Mouse (Mus musculus): ENCODE measurements at regions not wholly inside any gene's neighbourhood (a gene's known extent, or its start where the extent isn't known, plus 50 kb on each side); places are given as distances from the start of the nearest gene placed in this dataset.
A peak's percentile ranks its signal among the peaks of the same experiment; 100 is the strongest.
"Not testable (repeated sequence)": the region's sequence is repeated elsewhere in the genome, so short reads cannot be mapped to it uniquely, and the experiment has no call there.

DNA sequence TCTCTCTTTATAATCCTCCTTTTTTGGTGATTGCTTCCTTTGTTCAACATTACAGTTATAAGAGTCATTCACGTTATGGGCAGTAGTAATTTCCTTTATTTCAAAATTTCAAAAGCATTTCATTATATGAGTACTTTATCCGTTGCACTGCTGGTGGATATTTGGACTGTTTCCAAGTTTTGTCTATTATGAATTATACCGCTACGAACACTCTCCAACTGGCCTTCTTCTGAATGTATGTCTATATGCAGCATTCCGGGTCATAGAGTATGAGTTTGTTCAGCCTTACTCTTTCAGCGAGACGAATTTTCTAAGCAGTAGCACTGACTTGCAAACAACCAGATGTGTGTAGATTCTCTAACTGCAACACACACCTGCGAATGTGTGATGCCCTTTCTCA lies 57.8 kb downstream of the Dusp6 start:
- DNase-seq (ENCODE audit: low spot score) = no peak

DNA sequence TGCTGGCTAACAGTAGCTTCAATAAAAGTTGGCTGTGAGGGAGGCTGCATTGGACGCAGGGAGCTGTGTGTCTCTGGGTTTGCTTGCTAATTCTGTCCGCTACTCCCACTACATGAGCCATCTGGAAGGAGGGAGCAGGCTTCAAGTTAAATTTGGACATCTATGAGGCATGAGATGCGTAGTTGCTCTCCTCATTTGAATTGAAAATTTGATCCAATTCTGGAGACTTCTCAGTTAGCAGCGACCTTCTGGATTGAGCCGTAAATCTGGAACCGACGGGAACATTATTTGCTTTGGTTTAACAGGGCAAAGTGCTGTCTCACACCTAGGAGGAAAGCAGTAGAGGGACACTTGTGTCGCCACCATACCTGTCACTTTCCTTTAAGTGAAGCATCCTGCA lies 60.3 kb downstream of the Dusp6 start:
- no peak for DNase-seq (ENCODE audit: low spot score)

- DNase-seq (ENCODE audit: low spot score) = no peak
These were observed 64.5 kb downstream of the Dusp6 start for GRCm38 (mm10) chr10:99327501-99327900.

DNA sequence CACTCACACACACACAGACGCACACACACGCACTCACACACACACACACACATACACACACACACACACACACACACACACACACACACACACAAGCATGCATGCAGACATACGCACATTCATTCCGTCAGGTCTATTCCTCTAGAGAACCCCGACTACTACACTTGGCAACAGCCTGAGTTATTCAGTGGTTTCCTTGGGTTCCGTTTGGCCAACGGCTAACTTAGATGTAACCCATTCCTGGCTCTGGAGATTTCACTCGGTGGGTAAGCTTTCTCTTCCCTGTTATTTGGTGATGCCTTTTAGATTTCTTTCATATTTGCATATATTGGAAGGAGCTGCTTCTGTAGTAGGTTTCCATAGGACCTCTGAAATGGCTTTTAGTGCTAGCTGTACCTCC lies 65.5 kb downstream of the Dusp6 start:
- no peak for DNase-seq (ENCODE audit: low spot score)

DNA sequence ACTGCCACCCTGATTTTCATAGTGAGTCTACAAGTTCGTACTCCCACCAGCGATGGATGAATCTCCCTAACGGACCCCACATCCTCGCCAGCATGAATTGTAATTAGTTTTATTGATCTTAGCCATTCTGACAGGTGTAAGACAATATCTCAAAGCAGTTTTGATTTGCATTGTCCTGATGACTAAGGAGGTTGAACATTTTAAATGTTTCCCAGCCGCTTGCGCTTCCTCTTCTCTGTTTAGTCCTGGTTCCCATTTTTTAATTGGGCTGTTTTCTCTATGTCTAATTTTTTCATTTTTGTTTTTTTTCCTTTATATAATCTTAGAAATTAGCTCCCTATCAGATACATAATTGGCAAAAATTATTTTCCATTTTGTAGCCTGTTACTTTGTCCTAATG lies 66.4 kb downstream of the Dusp6 start:
- DNase-seq (ENCODE audit: low spot score) = no peak

DNA sequence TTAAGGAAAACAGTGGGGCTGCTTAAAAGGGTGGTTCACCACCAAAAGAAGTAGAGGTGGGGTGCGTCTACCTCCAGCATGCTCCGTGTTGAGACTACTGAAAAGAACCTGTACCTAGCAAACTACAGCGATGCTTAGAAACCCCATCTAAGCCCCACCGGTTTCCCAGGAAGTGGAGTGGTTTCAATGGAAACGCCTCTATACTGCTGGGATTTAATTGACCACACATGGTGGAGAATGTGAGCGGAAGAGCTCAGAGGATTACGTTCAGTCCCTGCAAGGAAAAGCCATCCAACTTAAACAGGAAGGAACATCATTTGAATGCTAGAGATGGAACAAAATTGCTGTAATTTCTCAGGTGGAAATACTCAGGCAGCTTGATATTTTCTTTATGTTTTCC lies 67.5 kb downstream of the Dusp6 start:
- DNase-seq (ENCODE audit: low spot score) = no peak

DNA sequence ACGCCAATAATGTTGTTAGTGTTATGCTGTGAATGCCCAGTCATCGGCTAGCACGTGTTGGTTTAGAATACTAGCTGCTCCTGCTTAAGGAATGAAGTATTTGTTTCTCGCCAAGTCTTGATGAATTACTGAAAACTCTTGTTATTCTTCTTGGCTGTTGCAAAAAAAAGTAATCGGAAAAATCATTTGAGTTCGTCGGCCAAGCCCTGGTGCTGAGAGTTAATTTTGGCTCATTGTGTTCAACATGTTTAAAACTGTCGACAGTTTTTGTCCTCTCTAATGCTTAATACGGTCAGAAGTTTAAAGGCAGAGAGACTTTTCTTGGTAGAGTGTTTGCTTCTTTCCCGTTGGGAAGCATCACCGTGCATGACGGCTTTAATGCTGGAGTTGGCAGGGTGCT lies 68.8 kb downstream of the Dusp6 start:
- no peak for DNase-seq (ENCODE audit: low spot score)

- no peak for DNase-seq (ENCODE audit: low spot score)
These were observed 70.8 kb downstream of the Dusp6 start for GRCm38 (mm10) chr10:99333831-99334230.

- no peak for DNase-seq (ENCODE audit: low spot score)
These were observed 73.1 kb downstream of the Dusp6 start for GRCm38 (mm10) chr10:99336091-99336490.

DNA sequence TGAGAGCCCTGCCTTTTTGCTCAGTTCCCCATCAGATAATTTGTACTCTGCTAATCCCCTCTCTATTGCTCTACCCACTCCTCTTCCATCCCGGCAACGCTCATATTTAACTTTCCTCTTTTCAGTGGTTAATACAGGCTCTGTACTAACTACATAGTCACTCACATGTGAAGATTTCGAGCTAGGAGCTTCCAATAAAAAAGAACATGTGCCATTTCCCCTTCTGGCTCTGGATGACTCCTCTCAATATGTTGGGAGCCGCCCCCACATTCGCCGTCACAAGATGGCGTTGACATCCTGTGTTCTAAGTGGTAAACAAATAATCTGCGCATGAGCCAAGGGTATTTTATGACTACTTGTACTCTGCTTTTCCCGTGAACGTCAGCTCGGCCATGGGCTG lies 75.8 kb downstream of the Dusp6 start:
- DNase-seq (ENCODE audit: low spot score) = not testable (repeated sequence)

DNA sequence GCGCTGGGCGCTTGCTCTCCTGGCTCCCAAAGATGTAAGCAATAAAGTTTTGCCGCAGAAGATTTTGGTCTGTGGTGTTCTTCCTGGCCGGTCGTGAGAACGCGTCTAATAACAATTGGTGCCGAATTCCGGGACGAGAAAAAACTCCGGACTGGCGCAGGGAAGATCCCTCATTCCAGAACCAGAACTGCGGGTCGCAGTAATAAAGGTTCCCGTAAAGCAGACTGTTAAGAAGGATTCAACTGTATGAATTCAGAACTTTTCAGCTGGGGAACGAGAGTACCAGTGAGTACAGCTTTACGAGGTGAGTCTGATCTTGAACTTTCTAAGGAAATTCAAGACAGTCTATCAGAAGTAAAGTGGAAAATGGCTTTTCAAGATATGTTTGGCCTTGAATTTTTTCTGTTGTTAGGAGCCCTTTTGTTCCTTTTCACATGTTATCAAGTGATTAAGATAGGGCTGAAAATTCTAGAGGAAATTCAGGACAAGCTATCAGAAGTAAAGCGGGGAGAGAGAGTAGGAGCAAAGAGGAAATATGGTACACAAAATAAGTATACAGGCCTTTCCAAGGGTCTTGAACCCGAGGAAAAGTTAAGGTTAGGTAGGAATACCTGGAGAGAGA lies 76.4 kb downstream of the Dusp6 start:
- DNase-seq (ENCODE audit: low spot score) = peak; percentile 53

- not testable (repeated sequence) for DNase-seq (ENCODE audit: low spot score)
These were observed 77.0 kb downstream of the Dusp6 start for GRCm38 (mm10) chr10:99340057-99340456.

DNA sequence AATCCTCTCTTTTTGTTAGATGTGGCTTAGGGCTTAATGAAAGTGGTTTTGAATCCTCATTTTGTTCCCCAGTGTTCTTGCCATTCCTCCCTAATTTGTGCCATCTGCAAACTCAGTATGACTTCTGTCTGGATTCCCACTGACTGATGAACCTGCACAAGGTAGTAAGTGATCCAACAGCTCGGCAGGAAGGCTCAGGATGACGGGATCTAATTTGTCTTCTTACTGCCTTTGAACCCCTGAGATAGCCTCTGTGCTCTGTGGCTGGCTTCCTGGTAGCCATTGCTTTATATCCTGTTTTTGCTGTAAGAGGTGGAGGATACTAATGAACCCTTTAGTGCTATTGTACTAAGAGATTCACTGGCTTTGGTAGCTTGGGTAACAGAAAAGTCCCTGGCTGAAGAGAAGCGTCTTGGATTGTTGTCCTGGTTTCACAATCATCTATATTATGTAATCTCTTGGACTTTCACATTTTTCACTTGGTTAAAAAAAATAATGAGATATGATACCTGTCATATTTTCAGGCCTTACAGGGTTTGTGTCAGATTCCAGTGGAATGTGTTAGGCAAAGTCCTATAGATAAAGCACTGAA lies 86.2 kb downstream of the Dusp6 start:
- no peak for DNase-seq (ENCODE audit: low spot score)

DNA sequence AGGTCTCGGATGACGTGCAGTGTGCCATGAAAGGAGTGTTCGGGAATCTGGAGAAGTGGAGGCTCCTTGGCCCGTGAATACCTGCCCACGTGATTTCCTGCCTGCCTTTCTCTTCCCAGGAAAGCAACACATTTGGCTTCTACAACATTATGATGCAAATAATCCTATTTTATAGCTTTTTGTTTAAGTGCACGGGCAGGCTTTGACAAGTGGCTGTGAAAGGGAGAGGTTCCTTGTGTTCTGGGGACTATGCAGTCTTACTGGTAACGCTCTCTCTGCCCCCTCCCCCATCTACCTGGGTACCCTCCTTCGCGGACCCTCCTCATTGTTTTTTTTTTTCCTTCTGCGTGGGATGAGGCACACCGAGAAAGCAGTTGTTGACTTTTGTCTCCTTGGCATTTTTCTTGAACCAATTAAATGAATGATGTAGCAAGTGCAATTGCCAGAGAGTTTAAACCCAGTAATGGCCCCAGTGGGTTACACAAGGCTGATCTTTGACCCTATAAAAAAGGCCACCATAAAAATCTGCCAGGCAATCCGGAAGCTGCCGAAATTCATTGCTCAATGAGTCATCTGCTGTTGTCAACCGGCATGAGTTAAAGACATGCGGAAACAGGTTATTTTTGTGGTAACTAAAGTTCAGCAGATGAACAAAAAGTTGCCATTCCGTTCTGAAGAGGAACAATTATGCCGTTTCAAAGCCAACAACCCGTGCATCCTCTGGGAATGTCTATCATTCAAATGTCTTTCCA lies 90.7 kb downstream of the Dusp6 start:
- no peak for DNase-seq (ENCODE audit: low spot score)

DNA sequence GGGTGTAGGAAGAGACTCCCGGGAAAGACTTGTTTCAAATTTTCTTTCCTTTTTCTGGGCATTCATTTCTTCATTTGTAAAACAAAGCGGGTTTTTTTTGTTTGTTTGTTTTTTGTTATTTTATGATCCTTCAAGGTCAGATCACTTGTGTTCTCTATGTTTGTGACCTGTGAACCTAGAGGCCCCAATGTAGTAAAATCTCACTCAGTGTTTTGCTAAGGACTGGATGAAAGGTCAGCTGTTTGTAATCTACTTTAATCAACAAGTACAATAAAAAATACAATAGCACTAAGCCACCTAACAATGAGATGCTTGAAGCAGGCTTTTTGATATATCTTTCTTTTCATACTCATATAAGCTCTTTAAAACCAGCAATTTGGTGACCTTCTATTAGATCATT lies 91.3 kb downstream of the Dusp6 start:
- DNase-seq (ENCODE audit: low spot score) = no peak

GRCm38 (mm10) chr10:99355303-99355702 lies 92.3 kb downstream of the Dusp6 start:
- DNase-seq (ENCODE audit: low spot score) = no peak

GRCm38 (mm10) chr10:99356221-99356620 lies 93.2 kb downstream of the Dusp6 start:
- DNase-seq (ENCODE audit: low spot score) = no peak

DNA sequence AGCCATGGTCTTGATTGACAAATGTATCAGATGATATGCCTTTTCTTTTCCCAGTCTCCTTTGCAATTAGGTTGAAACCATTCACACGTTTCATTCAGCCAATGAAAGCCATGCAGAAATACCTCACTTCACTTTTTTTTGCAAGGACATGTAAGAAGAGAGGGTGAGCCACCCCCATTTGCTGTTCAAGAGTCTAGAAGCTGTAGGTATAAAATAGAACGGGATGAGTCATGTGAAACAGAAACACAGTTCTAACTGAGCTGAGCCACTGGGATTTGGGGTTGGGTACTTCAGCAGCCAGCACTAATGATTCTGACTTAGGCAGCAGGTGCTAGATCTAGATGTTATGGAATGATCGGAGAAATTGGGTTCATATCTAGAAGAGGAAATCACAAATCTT lies 93.9 kb downstream of the Dusp6 start:
- DNase-seq (ENCODE audit: low spot score) = no peak

DNA sequence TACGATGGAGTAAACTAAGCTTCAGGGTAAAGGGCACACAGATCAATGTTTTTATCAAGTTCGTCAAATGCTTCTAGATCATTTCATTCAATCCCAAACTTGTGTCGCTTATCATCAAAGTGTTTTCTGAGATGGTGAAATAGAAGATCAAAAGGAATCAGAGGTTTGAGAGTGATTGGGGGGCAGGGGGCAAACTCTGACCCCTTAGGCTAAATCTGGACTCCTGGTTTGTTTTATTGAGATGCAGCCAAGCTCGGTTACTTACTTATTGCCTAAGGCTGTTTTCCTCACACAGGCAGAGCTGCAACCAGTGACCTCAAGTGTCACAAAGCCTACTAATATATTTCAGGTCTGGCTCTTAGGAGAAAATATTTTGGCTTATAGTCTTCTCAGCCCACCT lies 94.3 kb downstream of the Dusp6 start:
- DNase-seq (ENCODE audit: low spot score) = no peak

GRCm38 (mm10) chr10:99358256-99358655 lies 95.2 kb downstream of the Dusp6 start:
- DNase-seq (ENCODE audit: low spot score) = no peak

DNA sequence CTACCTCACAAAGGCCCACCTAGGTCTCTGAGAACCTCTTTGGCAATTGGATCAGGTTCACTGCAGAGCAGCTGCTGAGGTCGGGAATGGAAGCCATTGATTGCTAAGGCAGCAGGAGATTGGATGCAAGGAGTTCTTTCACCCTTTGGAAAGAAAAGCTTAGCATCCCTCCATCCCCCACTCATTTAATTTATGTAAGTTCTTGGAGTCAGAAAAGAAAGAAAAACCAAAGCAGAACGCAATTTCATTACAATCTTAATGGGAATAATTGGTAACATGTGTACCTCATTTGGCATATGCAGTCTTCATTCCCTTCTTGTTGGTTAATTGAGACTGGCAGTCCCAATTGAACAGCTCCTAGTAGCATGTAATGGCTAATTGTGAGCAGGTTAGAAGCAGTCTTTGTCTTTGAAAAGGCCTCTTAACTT lies 96.4 kb downstream of the Dusp6 start:
- no peak for DNase-seq (ENCODE audit: low spot score)

DNA sequence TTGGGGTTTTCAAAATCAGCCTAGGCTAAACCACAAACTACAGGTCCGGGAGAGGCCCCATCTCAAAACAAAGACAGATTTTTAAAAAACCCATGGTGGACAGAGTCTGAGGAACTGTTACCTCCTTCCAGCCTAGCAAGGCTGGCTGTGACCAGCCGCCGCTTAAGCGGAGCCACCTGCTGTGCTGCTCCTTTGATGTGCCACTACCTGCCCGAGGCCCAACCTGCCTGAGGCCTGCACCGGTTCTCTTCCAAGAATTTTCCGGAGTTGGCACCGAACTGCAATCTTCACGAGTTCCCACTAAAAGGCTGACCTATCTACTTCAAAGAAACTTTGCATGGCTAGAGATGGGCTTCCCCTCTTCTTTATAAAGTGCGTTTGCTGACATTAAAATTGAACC lies 97.6 kb downstream of the Dusp6 start:
- not testable (repeated sequence) for DNase-seq (ENCODE audit: low spot score)

- DNase-seq (ENCODE audit: low spot score) = no peak
These were observed 103.1 kb downstream of the Dusp6 start for GRCm38 (mm10) chr10:99366162-99366561.

DNA sequence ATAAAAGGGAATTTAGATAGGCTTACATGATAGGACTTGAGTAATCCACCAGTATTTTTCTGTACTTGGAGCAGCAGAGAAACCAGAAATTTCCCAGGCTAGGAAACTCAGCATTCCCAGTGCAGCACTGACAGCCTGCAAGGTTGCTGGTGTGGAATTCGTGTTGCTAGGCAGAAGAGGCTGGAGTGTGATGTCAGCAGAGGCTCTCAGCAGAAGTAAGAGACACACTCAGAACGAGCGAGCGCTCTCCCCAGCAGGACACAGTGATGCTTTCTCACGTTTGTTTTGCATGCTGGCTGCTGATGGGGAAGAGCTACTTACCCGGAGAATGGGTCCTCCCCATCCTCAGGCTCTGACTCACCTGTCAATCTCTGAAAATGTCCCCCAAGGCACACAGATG lies 104.7 kb downstream of the Dusp6 start:
- no peak for DNase-seq (ENCODE audit: low spot score)
